Mouse (Mus musculus) Patski (cell line): Measurements from ENCODE around the gene Gm44596. TPM values are rescaled to one million over a fixed set of nuclear protein-coding genes. Genes with fewer than 3 reads are reported as not detected.
A peak's percentile ranks its signal among the peaks of the same experiment; 100 is the strongest.
"Not testable (repeated sequence)": the region's sequence is repeated elsewhere in the genome, so short reads cannot be mapped to it uniquely, and the experiment has no call there.

Experiments
- ATAC-seq: fragments of 100-300 bp; one replicate; pipeline ENCODE4 v1.8.0; 2021
- CTCF ChIA-PET: fragments of 350-600 bp; sonication (Branson Sonifier 250); formaldehyde crosslinking; loops from one replicate; lab custom pipeline; 2022; ENCODE audit warnings: inconsistent platforms; lab: Charles Lee
- POLR2A ChIA-PET: fragments of 350-600 bp; sonication (Branson Sonifier 250); formaldehyde crosslinking; loops from one replicate; lab custom pipeline; 2022; ENCODE audit warnings: antibody characterized with exemption, inconsistent platforms; lab: Charles Lee
- DNase-seq: peaks from one replicate; pipeline ENCODE4 v3.0.0-alpha.2; 2011; ENCODE audit warnings: low read depth, low spot score
- H3K27me3 ChIP-seq: fragments of 371-371 bp; one replicate; pipeline ENCODE4 v1.5.1; 2021
- CTCF ChIP-seq: fragments of 100-300 bp; IDR thresholded peaks from one replicate; pipeline ENCODE4 v1.5.1; 2021
- in situ Hi-C: fragments of 300-500 bp; cut with MboI; formaldehyde crosslinking; loops from 3 replicates; pipeline ENCODE4 v1.11.1; 2018; ENCODE audit warnings: low pct_unique_long_range_greater_than_20kb, mixed read lengths
- polyA plus RNA-seq: library from polyadenylated mRNA; unstranded; gene quantifications from one replicate; pipeline ENCODE4 v1.2.3, GENCODE M21; 2021

Gm44596 gene
- polyA plus RNA-seq, 1 experiment from 2014 or later = not detected

- TF ChIP-seq CTCF = no peak
- DNase-seq = no peak
- no peaks in the 10 kb centered on the region for H3K27me3 ChIP-seq
- no peak for ATAC-seq
- in situ Hi-C loops = no loop called here
- CTCF ChIA-PET = interaction anchor here (1.5 kb wide), 1 partner anchor 31 kb away, joined by 9 read pairs; no protein-coding TSS in a partner anchor
- POLR2A ChIA-PET = no interaction called here
Measured at GRCm38 (mm10) chr6:128379636-128380035, 4.3 kb downstream of the Gm44596 start.

- H3K27me3 ChIP-seq, DNase-seq, in situ Hi-C loops, ATAC-seq, POLR2A ChIA-PET: not testable (repeated sequence)
- CTCF ChIA-PET = interaction anchor here (1.5 to 1.8 kb wide), 3 partner anchors 17 to 31 kb away, joined by 4 to 14 read pairs (median 9); no protein-coding TSS in a partner anchor
Measured at GRCm38 (mm10) chr6:128380594-128381167, 5.4 kb downstream of the Gm44596 start.

GRCm38 (mm10) chr6:128381254-128381653, 6.0 kb downstream of the Gm44596 start:
- ChIA-PET CTCF (interaction anchor here (1.0 to 1.8 kb wide), 3 partner anchors 15 to 30 kb away, joined by 4 to 14 read pairs (median 6); no protein-coding TSS in a partner anchor), POLR2A (interaction anchor here (1.5 kb wide), 1 partner anchor 19 kb away, joined by 3 read pairs; no protein-coding TSS in a partner anchor)
- no peak for ATAC-seq
- in situ Hi-C loops = no loop called here
- TF ChIP-seq CTCF = no peak
- no peaks in the 10 kb centered on the region for H3K27me3 ChIP-seq
- DNase-seq = no peak

GRCm38 (mm10) chr6:128383752-128384151, 8.4 kb downstream of the Gm44596 start:
- in situ Hi-C loops = no loop called here
- H3K27me3 ChIP-seq = no peaks in the 10 kb centered on the region
- DNase-seq (no peak), ATAC-seq (no peak)
- POLR2A ChIA-PET = no interaction called here
- CTCF ChIA-PET = interaction anchor here (1.4 kb wide), 1 partner anchor 12 kb away, joined by 3 read pairs; no protein-coding TSS in a partner anchor
- no peak for TF ChIP-seq CTCF

GRCm38 (mm10) chr6:128385026-128385425, 9.7 kb downstream of the Gm44596 start:
- no peak for ATAC-seq
- POLR2A ChIA-PET = interaction anchor here (1.1 kb wide), 1 partner anchor 13 kb away, joined by 3 read pairs; no protein-coding TSS in a partner anchor
- CTCF ChIA-PET = interaction anchor here (1.4 kb wide), 1 partner anchor 11 kb away, joined by 3 read pairs; no protein-coding TSS in a partner anchor
- in situ Hi-C loops = no loop called here
- no peak for TF ChIP-seq CTCF
- no peaks in the 10 kb centered on the region for H3K27me3 ChIP-seq
- no peak for DNase-seq

- DNase-seq = no peak
- ATAC-seq = no peak
- ChIA-PET CTCF (no interaction called here), POLR2A (interaction anchor here (0.7 kb wide), 1 partner anchor 72 kb away, joined by 4 read pairs; no protein-coding TSS in a partner anchor)
- H3K27me3 ChIP-seq = no peaks in the 10 kb centered on the region
- TF ChIP-seq CTCF = no peak
- in situ Hi-C loops = no loop called here
Measured at GRCm38 (mm10) chr6:128389185-128389584, 13.9 kb downstream of the Gm44596 start.

GRCm38 (mm10) chr6:128390683-128391082, 15.4 kb downstream of the Gm44596 start:
- ATAC-seq = no peak
- CTCF ChIA-PET = no interaction called here
- H3K27me3 ChIP-seq = no peaks in the 10 kb centered on the region
- in situ Hi-C loops = no loop called here
- POLR2A ChIA-PET = no interaction called here
- TF ChIP-seq CTCF = no peak
- DNase-seq = no peak

GRCm38 (mm10) chr6:128397574-128398261, 22.4 kb downstream of the Gm44596 start:
- DNase-seq (peak; percentile 80), ATAC-seq (peak; percentile 69)
- no peak for TF ChIP-seq CTCF
- in situ Hi-C loops = no loop called here
- no peaks in the 10 kb centered on the region for H3K27me3 ChIP-seq
- ChIA-PET POLR2A (no interaction called here), CTCF (interaction anchor here (1.2 to 1.3 kb wide), 2 partner anchors 14 to 16 kb away, joined by 3 to 4 read pairs; no protein-coding TSS in a partner anchor)

- in situ Hi-C loops = no loop called here
- DNase-seq (no peak), ATAC-seq (peak; percentile 27)
- CTCF ChIA-PET = interaction anchor here (1.1 kb wide), 1 partner anchor 32 kb away, joined by 3 read pairs; no protein-coding TSS in a partner anchor
- H3K27me3 ChIP-seq = no peaks in the 10 kb centered on the region
- TF ChIP-seq CTCF = no peak
- POLR2A ChIA-PET = interaction anchor here (1.1 kb wide), 1 partner anchor 17 kb away, joined by 4 read pairs; no protein-coding TSS in a partner anchor
Measured at GRCm38 (mm10) chr6:128398996-128399395, 23.7 kb downstream of the Gm44596 start, which contains the start of gene Nrip2. Gene Nrip2, plus strand, starts transcription at chr6:128399296.

GRCm38 (mm10) chr6:128399421-128400185, 24.3 kb downstream of the Gm44596 start:
- ChIA-PET CTCF (interaction anchor here (1.1 to 2.2 kb wide), 2 partner anchors 11 to 32 kb away, joined by 3 to 14 read pairs; no protein-coding TSS in a partner anchor), POLR2A (interaction anchor here (0.6 to 3.3 kb wide), 5 partner anchors 11 to 819 kb away, joined by 3 to 7 read pairs (median 3); no protein-coding TSS in a partner anchor)
- in situ Hi-C loops = no loop called here
- DNase-seq = no peak
- peak; percentile 42 for ATAC-seq
- TF ChIP-seq CTCF = no peak
- H3K27me3 ChIP-seq = no peaks in the 10 kb centered on the region
